Mouse (Mus musculus): Measurements from ENCODE around the gene Gfra1. TPM values are rescaled to one million over a fixed set of nuclear protein-coding genes. Genes with fewer than 3 reads are reported as not detected.

Gene Gfra1
- polyA plus RNA-seq, 1 experiment from 2014 or later, result 56.4 TPM

GRCm38 (mm10) chr19:58353260-58353870 is 102.3 kb downstream of the Gfra1 start:
- WGBS, result 67% methylated on average over 13 of the region's 13 CpGs
- DNase-seq (ENCODE audit: low spot score) (no peak), ATAC-seq (replicated peaks; ENCODE audit: low FRiP score, low read depth) (no peak)
- Histone ChIP-seq H3K4me2 (ENCODE audit: low read length) (no peak overlapping the region), H3K9me3 (replicated peaks; ENCODE audit: low read length) (no peaks in the 10 kb centered on the region), H3K4me1 (replicated peaks; ENCODE audit: insufficient read depth, low read length) (no peaks in the 10 kb centered on the region; the same call in 1 of the 2 replicates), H3K4me3 (replicated peaks; ENCODE audit: low read depth, low read length) (no peak overlapping the region), H3K27me3 (ENCODE audit: insufficient read depth, low read length) (no peaks in the 10 kb centered on the region), H3K27ac (no peak overlapping the region), H3K9ac (ENCODE audit: low read depth, low read length) (no peak overlapping the region), H3K36me3 (ENCODE audit: insufficient read depth, low read length) (no peaks in the 10 kb centered on the region)
- TF ChIP-seq CTCF (IDR thresholded peaks at IDR 0.05; ENCODE audit: low read depth), result no peak

DNA sequence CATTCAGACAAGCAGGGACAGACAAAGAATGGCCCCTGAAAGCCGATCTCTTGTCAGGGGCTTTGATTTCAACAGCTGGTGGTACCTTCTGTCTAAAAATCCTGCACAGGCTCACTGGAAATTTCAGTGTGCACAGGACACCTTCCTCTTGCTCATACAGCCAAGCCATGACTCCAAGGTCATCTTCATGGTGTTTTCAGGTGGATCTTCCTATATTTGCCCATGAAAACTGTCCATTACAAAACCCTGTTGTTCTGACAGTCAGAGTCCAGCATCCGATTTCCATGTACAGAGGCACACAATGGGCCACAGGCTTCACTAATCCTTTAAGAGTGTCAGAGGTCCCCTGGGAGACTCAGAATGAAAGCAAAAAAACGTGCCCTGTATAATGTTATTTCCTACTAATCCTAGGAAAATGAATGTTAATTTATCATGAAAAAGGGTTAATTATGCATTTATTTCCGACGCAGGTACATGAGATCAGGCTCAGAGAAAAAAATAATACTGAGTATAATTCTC is 105.8 kb downstream of the Gfra1 start:
- Histone ChIP-seq H3K4me3 (replicated peaks; ENCODE audit: low read depth, low read length) (no peak overlapping the region), H3K36me3 (ENCODE audit: insufficient read depth, low read length) (no peaks in the 10 kb centered on the region), H3K27me3 (ENCODE audit: insufficient read depth, low read length) (no peaks in the 10 kb centered on the region), H3K4me2 (ENCODE audit: low read length) (no peak overlapping the region), H3K9ac (ENCODE audit: low read depth, low read length) (no peak overlapping the region), H3K9me3 (replicated peaks; ENCODE audit: low read length) (no peaks in the 10 kb centered on the region), H3K27ac (no peak overlapping the region), H3K4me1 (replicated peaks; ENCODE audit: insufficient read depth, low read length) (no peaks in the 10 kb centered on the region; the same call in 1 of the 2 replicates)
- no peak for TF ChIP-seq CTCF (IDR thresholded peaks at IDR 0.05; ENCODE audit: low read depth)
- DNase-seq (ENCODE audit: low spot score) (no peak), ATAC-seq (replicated peaks; ENCODE audit: low FRiP score, low read depth) (no peak)
- WGBS, result 54% methylated on average over 5 of the region's 5 CpGs

GRCm38 (mm10) chr19:58345137-58345536 is 110.6 kb downstream of the Gfra1 start:
- no peak for TF ChIP-seq CTCF (IDR thresholded peaks at IDR 0.05; ENCODE audit: low read depth)
- H3K27ac ChIP-seq, result no peak overlapping the region
- DNase-seq (ENCODE audit: low spot score) (no peak), ATAC-seq (replicated peaks; ENCODE audit: low FRiP score, low read depth) (no peak)
- H3K27me3 ChIP-seq (ENCODE audit: insufficient read depth, low read length), result no peaks in the 10 kb centered on the region
- no peaks in the 10 kb centered on the region for H3K9me3 ChIP-seq (replicated peaks; ENCODE audit: low read length)
- no peaks in the 10 kb centered on the region for H3K36me3 ChIP-seq (ENCODE audit: insufficient read depth, low read length)
- no peak overlapping the region for H3K9ac ChIP-seq (ENCODE audit: low read depth, low read length)
- no peak overlapping the region for H3K4me2 ChIP-seq (ENCODE audit: low read length)
- WGBS, result 37% methylated on average over 7 of the region's 7 CpGs
- no peak overlapping the region for H3K4me3 ChIP-seq (replicated peaks; ENCODE audit: low read depth, low read length)
- no peaks in the 10 kb centered on the region for H3K4me1 ChIP-seq (replicated peaks; ENCODE audit: insufficient read depth, low read length)

- no peaks in the 10 kb centered on the region for H3K9me3 ChIP-seq (replicated peaks; ENCODE audit: low read length)
- ATAC-seq (replicated peaks; ENCODE audit: low FRiP score, low read depth) (no peak), DNase-seq (ENCODE audit: low spot score) (no peak)
- no peak overlapping the region for H3K27ac ChIP-seq
- H3K4me1 ChIP-seq (replicated peaks; ENCODE audit: insufficient read depth, low read length), result 0 out of 2 replicates have a peak, but pooled peaks cover 8% of the 10 kb centered on the region
- WGBS, result 90% methylated on average over 4 of the region's 4 CpGs
- H3K9ac ChIP-seq (ENCODE audit: low read depth, low read length), result no peak overlapping the region
- H3K27me3 ChIP-seq (ENCODE audit: insufficient read depth, low read length), result no peaks in the 10 kb centered on the region
- H3K36me3 ChIP-seq (ENCODE audit: insufficient read depth, low read length), result no peaks in the 10 kb centered on the region
- H3K4me3 ChIP-seq (replicated peaks; ENCODE audit: low read depth, low read length), result no peak overlapping the region
- H3K4me2 ChIP-seq (ENCODE audit: low read length), result no peak overlapping the region
- no peak for TF ChIP-seq CTCF (IDR thresholded peaks at IDR 0.05; ENCODE audit: low read depth)
Observed at GRCm38 (mm10) chr19:58341351-58341750, 114.4 kb downstream of the Gfra1 start.

- WGBS, result 80% methylated on average over 8 of the region's 8 CpGs
- no peak for TF ChIP-seq CTCF (IDR thresholded peaks at IDR 0.05; ENCODE audit: low read depth)
- H3K9ac ChIP-seq (ENCODE audit: low read depth, low read length), result no peak overlapping the region
Observed at GRCm38 (mm10) chr19:58340221-58340620, 115.5 kb downstream of the Gfra1 start.

DNA sequence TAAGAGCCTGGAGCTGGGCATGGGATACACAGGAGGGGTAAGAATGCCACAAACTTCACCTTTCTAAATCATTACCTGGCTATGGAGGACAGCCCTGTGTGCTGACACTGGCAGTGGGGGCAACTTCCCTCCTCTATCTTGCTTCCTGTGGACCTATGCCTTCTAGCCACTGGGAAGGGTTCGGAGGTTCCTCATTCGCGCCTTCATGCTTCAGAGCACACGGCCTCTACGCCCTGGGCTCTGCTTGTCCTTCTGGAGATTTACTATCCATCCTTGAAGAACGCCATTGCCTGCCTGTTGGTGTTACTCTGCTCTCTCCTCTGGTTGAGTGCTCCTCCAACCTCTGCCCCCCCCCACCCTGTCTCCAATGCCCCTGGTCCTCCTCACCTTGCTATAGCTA is 118.9 kb downstream of the Gfra1 start:
- Histone ChIP-seq H3K4me1 (replicated peaks; ENCODE audit: insufficient read depth, low read length) (0 out of 2 replicates have a peak, but pooled peaks cover 8% of the 10 kb centered on the region), H3K9me3 (replicated peaks; ENCODE audit: low read length) (no peaks in the 10 kb centered on the region), H3K4me2 (ENCODE audit: low read length) (no peak overlapping the region), H3K36me3 (ENCODE audit: insufficient read depth, low read length) (no peaks in the 10 kb centered on the region), H3K9ac (ENCODE audit: low read depth, low read length) (no peak overlapping the region), H3K27me3 (ENCODE audit: insufficient read depth, low read length) (no peaks in the 10 kb centered on the region), H3K4me3 (replicated peaks; ENCODE audit: low read depth, low read length) (no peak overlapping the region), H3K27ac (no peak overlapping the region)
- WGBS, result 28% methylated on average over 6 of the region's 6 CpGs
- ATAC-seq (replicated peaks; ENCODE audit: low FRiP score, low read depth), result 0 out of 2 replicates have a peak, but pooled peaks have one; percentile 29
- TF ChIP-seq CTCF (IDR thresholded peaks at IDR 0.05; ENCODE audit: low read depth), result no peak
- no peak for DNase-seq (ENCODE audit: low spot score)

More at GRCm38 (mm10) chr19:58340221-58340620, 115.5 kb downstream of the Gfra1 start:
- no peak for ATAC-seq (replicated peaks; ENCODE audit: low FRiP score, low read depth)
- H3K27ac ChIP-seq, result no peak overlapping the region
- no peaks in the 10 kb centered on the region for H3K36me3 ChIP-seq (ENCODE audit: insufficient read depth, low read length)
- H3K4me3 ChIP-seq (replicated peaks; ENCODE audit: low read depth, low read length), result no peak overlapping the region
- no peaks in the 10 kb centered on the region for H3K27me3 ChIP-seq (ENCODE audit: insufficient read depth, low read length)
- H3K4me1 ChIP-seq (replicated peaks; ENCODE audit: insufficient read depth, low read length), result 0 out of 2 replicates have a peak, but pooled peaks cover 8% of the 10 kb centered on the region
- H3K4me2 ChIP-seq (ENCODE audit: low read length), result no peak overlapping the region
- DNase-seq (ENCODE audit: low spot score), result no peak
- no peaks in the 10 kb centered on the region for H3K9me3 ChIP-seq (replicated peaks; ENCODE audit: low read length)
